Mouse (Mus musculus) CH12.LX (cell line): ENCODE results near the gene Magi2. TPM values are rescaled to one million over a fixed set of nuclear protein-coding genes. Genes with fewer than 3 reads are reported as not detected.

ENCODE experiments used
- DNase-seq: peaks from one replicate; pipeline ENCODE4 v3.0.0-alpha.2; 2013; ENCODE audit errors: extremely low read depth
- H3K27ac ChIP-seq: 2 replicates; pipeline ENCODE4 v1.5.1; 2012; ENCODE audit warnings: low read depth, mild to moderate bottlenecking, control low read depth, moderate library complexity; ENCODE audit not compliant: insufficient read depth
- H3K27me3 ChIP-seq: replicated peaks from 2 replicates; pipeline ENCODE3; 2012; ENCODE audit warnings: inconsistent platforms
- H3K36me3 ChIP-seq, 2 experiments: replicated peaks in 1 of 2; 2 replicates each; pipeline versions ENCODE3 to v1.6.1; 2012; ENCODE audit warnings: inconsistent platforms in 1 of 2, low read length in 1 of 2, mild to moderate bottlenecking in 1 of 2, mixed read lengths in 1 of 2, moderate library complexity in 1 of 2; ENCODE audit not compliant: control insufficient read depth in 1 of 2, insufficient read depth in 1 of 2
- H3K4me1 ChIP-seq, 2 experiments: 2 replicates each; pipeline ENCODE4 v1.6.1; 2012; ENCODE audit warnings: inconsistent platforms in 1 of 2, moderate library complexity in 1 of 2; ENCODE audit not compliant: insufficient read depth in 2 of 2, control insufficient read depth in 1 of 2
- H3K4me2 ChIP-seq: 2 replicates; pipeline ENCODE4 v1.6.1; 2012; ENCODE audit warnings: low read depth, mild to moderate bottlenecking, control low read depth; ENCODE audit not compliant: poor library complexity, insufficient read depth, severe bottlenecking
- H3K4me3 ChIP-seq, 3 experiments: fragments of 150-350 bp in 1 of 3; sonication (generic) in 1 of 3; replicated peaks in 1 of 3; 2 replicates each; pipeline versions ENCODE3 to v1.5.1; 2011 to 2012; ENCODE audit warnings: low read depth in 2 of 3, low read length in 2 of 3, mild to moderate bottlenecking in 2 of 3, moderate library complexity in 2 of 3, control low read depth in 1 of 3, improper control_type of control experiment in 1 of 3, inconsistent platforms in 1 of 3, mixed read lengths in 1 of 3; ENCODE audit not compliant: poor library complexity in 1 of 3
- H3K79me2 ChIP-seq: replicated peaks from 2 replicates; pipeline ENCODE4 v1.6.1; 2012; ENCODE audit warnings: mild to moderate bottlenecking, moderate library complexity; ENCODE audit not compliant: control insufficient read depth, poor library complexity, insufficient read depth, severe bottlenecking; ENCODE audit errors: extremely low read depth
- H3K9ac ChIP-seq: 2 replicates; pipeline ENCODE4 v1.6.1; 2012; ENCODE audit warnings: low read depth, mild to moderate bottlenecking, control low read depth, moderate library complexity; ENCODE audit not compliant: insufficient read depth
- H3K9me3 ChIP-seq: replicated peaks from 2 replicates; pipeline ENCODE3; 2012; ENCODE audit warnings: low read length, inconsistent platforms, mixed read lengths
- BHLHE40 ChIP-seq: IDR thresholded peaks from 2 replicates; pipeline ENCODE4 v1.6.1; 2011; ENCODE audit warnings: mild to moderate bottlenecking, low read depth, low read length, improper control_type of control experiment
- CHD2 ChIP-seq: IDR thresholded peaks from 2 replicates; pipeline ENCODE4 v1.6.1; 2011; ENCODE audit warnings: low read length, improper control_type of control experiment
- ELF1 ChIP-seq: IDR thresholded peaks from 2 replicates; pipeline ENCODE4 v1.6.1; 2014; ENCODE audit warnings: low read depth, mild to moderate bottlenecking, inconsistent platforms, low read length, improper control_type of control experiment
- EP300 ChIP-seq: IDR thresholded peaks from 2 replicates; pipeline ENCODE4 v1.6.1; 2011; ENCODE audit warnings: low read length, improper control_type of control experiment
- ETS1 ChIP-seq: conservative IDR thresholded peaks from 2 replicates; pipeline ENCODE4 v1.6.1; 2012; ENCODE audit warnings: low read depth, mild to moderate bottlenecking, inconsistent platforms, low read length, improper control_type of control experiment, moderate library complexity
- GABPA ChIP-seq: IDR thresholded peaks from 2 replicates; pipeline ENCODE4 v1.6.1; 2012; ENCODE audit warnings: low read depth, low read length, improper control_type of control experiment, inconsistent platforms; ENCODE audit not compliant: insufficient replicate concordance
- HCFC1 ChIP-seq: IDR thresholded peaks from 2 replicates; pipeline ENCODE4 v1.6.1; 2012; ENCODE audit warnings: low read depth, mild to moderate bottlenecking, inconsistent platforms, low read length, improper control_type of control experiment
- IRF4 ChIP-seq: IDR thresholded peaks from 2 replicates; pipeline ENCODE4 v1.6.1; 2014; ENCODE audit warnings: low read depth, mild to moderate bottlenecking, inconsistent platforms, low read length, improper control_type of control experiment
- JUN ChIP-seq: IDR thresholded peaks from 2 replicates; pipeline ENCODE4 v1.6.1; 2011; ENCODE audit warnings: low read depth, mild to moderate bottlenecking, low read length, improper control_type of control experiment, moderate library complexity; ENCODE audit not compliant: insufficient read depth
- JUND ChIP-seq: conservative IDR thresholded peaks from 2 replicates; pipeline ENCODE4 v1.6.1; 2011; ENCODE audit warnings: low read depth, low read length, improper control_type of control experiment
- KAT2A ChIP-seq: IDR thresholded peaks from 2 replicates; pipeline ENCODE4 v1.6.1; 2012; ENCODE audit warnings: low read length, improper control_type of control experiment, inconsistent platforms; ENCODE audit not compliant: insufficient replicate concordance
- MAX ChIP-seq: IDR thresholded peaks from 2 replicates; pipeline ENCODE4 v1.6.1; 2011; ENCODE audit warnings: low read length, improper control_type of control experiment
- MYC ChIP-seq: IDR thresholded peaks from 2 replicates; pipeline ENCODE4 v1.6.1; 2011; ENCODE audit warnings: low read depth, mild to moderate bottlenecking, improper control_type of control experiment, low read length
- NELFE ChIP-seq: IDR thresholded peaks from 2 replicates; pipeline ENCODE4 v1.6.1; 2011; ENCODE audit warnings: low read depth, low read length, improper control_type of control experiment
- NRF1 ChIP-seq: IDR thresholded peaks from 2 replicates; pipeline ENCODE4 v1.6.1; 2014; ENCODE audit warnings: low read depth, mild to moderate bottlenecking, inconsistent platforms, low read length, improper control_type of control experiment, moderate library complexity
- POLR2A ChIP-seq: IDR thresholded peaks from 2 replicates; pipeline ENCODE4 v1.6.1; 2011; ENCODE audit warnings: low read depth, mild to moderate bottlenecking, improper control_type of control experiment, low read length
- RCOR1 ChIP-seq: conservative IDR thresholded peaks from 2 replicates; pipeline ENCODE4 v1.6.1; 2012; ENCODE audit warnings: low read depth, mild to moderate bottlenecking, inconsistent platforms, low read length, improper control_type of control experiment
- SIN3A ChIP-seq: IDR thresholded peaks from 2 replicates; pipeline ENCODE4 v1.6.1; 2012; ENCODE audit warnings: low read length, improper control_type of control experiment, inconsistent platforms
- SMC3 ChIP-seq: IDR thresholded peaks from 2 replicates; pipeline ENCODE4 v1.6.1; 2011; ENCODE audit warnings: low read depth, low read length, improper control_type of control experiment
- ZC3H11A ChIP-seq: IDR thresholded peaks from 2 replicates; pipeline ENCODE4 v1.6.1; 2012; ENCODE audit warnings: low read depth, mild to moderate bottlenecking, inconsistent platforms, low read length, improper control_type of control experiment
- dilution Hi-C: fragments of 300-500 bp; cut with MboI; formaldehyde crosslinking; loops from 2 replicates; pipeline ENCODE4 v1.14.3; 2020; ENCODE audit warnings: low sequenced_read_pairs; ENCODE audit not compliant: extremely low pct_unique_long_range_greater_than_20kb, extremely low pct_ligation_motif_present
- in situ Hi-C: fragments of 300-500 bp; cut with MboI; formaldehyde crosslinking; loops from 3 replicates; pipeline ENCODE4 v1.14.3; 2019; ENCODE audit warnings: low sequenced_read_pairs, low pct_ligation_motif_present, low pct_unique_long_range_greater_than_20kb, mixed read lengths
- polyA plus RNA-seq: library from polyadenylated mRNA; unstranded; fragments of >175 nt; gene quantifications from 2 replicates; pipeline ENCODE4 v1.2.1, GENCODE M21; 2012; ENCODE audit warnings: low read depth; ENCODE audit not compliant: insufficient read length
- total RNA-seq, 2 experiments: library from RNA; depleted of rRNA; stranded (reverse); fragments of 300-350 nt in 1 of 2; fragments of >200 nt in 1 of 2; gene quantifications; 2 replicates each; pipeline ENCODE4 v1.2.3; 2012 to 2014

Gene Magi2
- total and polyA plus RNA-seq, 3 experiments: 0.37 to 0.63 (median 0.42) TPM

DNA sequence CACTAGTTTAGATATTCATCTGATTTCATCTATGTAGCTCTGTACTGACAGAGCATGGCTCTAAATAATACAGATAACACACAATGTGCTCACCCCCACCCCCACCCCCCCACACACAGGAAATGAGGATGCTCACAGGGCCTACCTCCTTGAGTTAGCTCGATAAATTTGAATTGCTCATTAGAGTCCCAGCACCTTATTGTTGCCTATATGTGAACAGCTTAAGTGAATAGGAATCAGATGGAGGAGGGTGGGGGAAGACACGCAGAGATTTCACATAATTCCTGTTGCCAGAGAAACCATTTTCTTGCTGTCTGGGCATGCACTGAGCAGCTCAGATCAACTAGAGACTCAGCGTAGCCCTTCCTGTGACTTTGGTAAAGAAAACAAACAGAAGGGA is 755.2 kb downstream of the Magi2 start:
- no peak for TF ChIP-seq ELF1
- TF ChIP-seq ETS1: no peak

DNA sequence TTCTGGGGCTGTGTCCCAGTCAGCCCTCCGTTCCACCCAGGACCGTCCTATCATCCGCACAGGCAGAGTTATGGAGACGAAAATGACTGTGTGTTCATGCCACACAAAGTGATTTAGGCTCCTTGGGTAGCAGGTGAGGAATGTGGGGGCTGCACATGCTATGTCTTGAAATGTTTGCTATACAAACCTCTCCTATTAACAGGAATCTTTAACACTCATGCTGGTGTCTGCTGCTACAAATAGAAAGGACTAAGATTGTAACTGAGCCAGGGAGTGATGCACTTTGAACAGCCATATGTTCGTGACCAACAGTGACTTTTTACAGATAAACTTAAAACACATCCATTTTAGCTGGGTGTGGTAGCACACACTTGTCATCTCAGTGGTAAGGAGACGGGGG is 772.6 kb downstream of the Magi2 start:
- dilution Hi-C loops (no loop called here), in situ Hi-C loops (no loop called here)
- TF ChIP-seq BHLHE40 (no peak), NRF1 (no peak), HCFC1 (no peak), SIN3A (no peak), JUND (no peak), MAX (no peak)
- no peak for DNase-seq
- H3K79me2 ChIP-seq: no peaks in the 10 kb centered on the region
- H3K36me3 ChIP-seq: no peaks in the 10 kb centered on the region
- peaks cover 0 to 15% of the 10 kb centered on the region in 2 experiments; a peak in 2 of 4 replicates for H3K4me1 ChIP-seq
- no peak overlapping the region for H3K4me3 ChIP-seq
- no peaks in the 10 kb centered on the region for H3K9me3 ChIP-seq
- H3K9ac ChIP-seq: no peak overlapping the region
- H3K27ac ChIP-seq: no peak overlapping the region
- no peaks in the 10 kb centered on the region for H3K27me3 ChIP-seq
- H3K4me2 ChIP-seq: no peak overlapping the region

More for the DNA sequence above, 755.2 kb downstream of the Magi2 start:
- no peaks in the 10 kb centered on the region for H3K36me3 ChIP-seq
- H3K4me2 ChIP-seq: no peak overlapping the region
- H3K4me1 ChIP-seq: no peaks in the 10 kb centered on the region
- no peaks in the 10 kb centered on the region for H3K9me3 ChIP-seq
- in situ Hi-C loops (no loop called here), dilution Hi-C loops (no loop called here)
- no peak for DNase-seq
- no peaks in the 10 kb centered on the region for H3K27me3 ChIP-seq
- H3K79me2 ChIP-seq: no peaks in the 10 kb centered on the region
- no peak overlapping the region for H3K4me3 ChIP-seq
- H3K9ac ChIP-seq: no peak overlapping the region
- H3K27ac ChIP-seq: no peak overlapping the region

- Histone ChIP-seq H3K4me3 (no peak overlapping the region), H3K4me1 (peaks cover 0 to 15% of the 10 kb centered on the region in 2 experiments; a peak in 2 of 4 replicates), H3K9ac (no peak overlapping the region), H3K79me2 (no peaks in the 10 kb centered on the region), H3K36me3 (no peaks in the 10 kb centered on the region), H3K4me2 (no peak overlapping the region), H3K27ac (no peak overlapping the region), H3K9me3 (no peaks in the 10 kb centered on the region), H3K27me3 (no peaks in the 10 kb centered on the region)
- dilution Hi-C loops: no loop called here
- peak; percentile 43 for DNase-seq
- in situ Hi-C loops: no loop called here
- peak; percentile 51; the same call in 1 of the 2 replicates for TF ChIP-seq CHD2
- no peak for TF ChIP-seq SMC3
- no peak for TF ChIP-seq ZC3H11A
- TF ChIP-seq ETS1: peak; percentile 35; the same call in 1 of the 2 replicates
- TF ChIP-seq POLR2A: no peak
- peak; percentile 76; the same call in 1 of the 2 replicates for TF ChIP-seq IRF4
- peak; percentile 60 for TF ChIP-seq BHLHE40
- no peak for TF ChIP-seq GABPA
- TF ChIP-seq EP300: peak; percentile 84
- no peak for TF ChIP-seq MAX
- no peak for TF ChIP-seq NELFE
- peak; percentile 34; the same call in 1 of the 2 replicates for TF ChIP-seq JUN
- no peak for TF ChIP-seq RCOR1
- 0 out of 2 replicates have a peak, but pooled peaks have one; percentile 35 for TF ChIP-seq MYC
- TF ChIP-seq KAT2A: no peak
Observed at GRCm38 (mm10) chr5:19999912-20000311, 773.1 kb downstream of the Magi2 start.
